Mouse (Mus musculus): ENCODE results near the gene Gm42906. TPM values are rescaled to one million over a fixed set of nuclear protein-coding genes. Genes with fewer than 3 reads are reported as not detected.

Gene Gm42906
- polyA plus RNA-seq, 1 experiment from 2014 or later = 0.66 TPM

DNA sequence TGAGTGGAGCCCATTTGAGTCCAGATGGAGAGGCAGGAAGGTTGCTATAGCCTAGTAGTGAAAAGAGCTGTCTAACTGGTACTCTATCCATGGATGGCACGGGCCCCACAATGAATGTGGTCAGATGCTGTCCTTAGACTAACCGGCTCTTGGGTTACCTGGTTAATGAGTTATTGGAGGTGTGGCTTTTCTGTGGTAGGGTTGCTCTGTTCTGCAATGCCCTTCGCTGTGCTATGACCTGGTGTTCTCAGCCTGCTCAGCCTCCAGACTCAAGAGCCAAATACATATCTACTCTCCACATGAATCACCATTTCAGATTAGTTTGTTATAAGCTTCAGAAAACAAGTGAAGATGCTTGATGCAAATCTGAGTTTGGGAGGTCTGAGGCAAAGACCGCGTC lies 385.1 kb downstream of the Gm42906 start:
- TF ChIP-seq EP300 (IDR thresholded peaks at IDR 0.05) = no peak
- no peak for TF ChIP-seq CTCF (IDR thresholded peaks at IDR 0.05)
- Histone ChIP-seq H3K4me2 (replicated peaks; ENCODE audit: low read depth, low read length) (no peak overlapping the region), H3K27me3 (replicated peaks; ENCODE audit: insufficient read depth, low read length) (no peaks in the 10 kb centered on the region), H3K4me3 (ENCODE audit: low read depth, low read length) (no peak overlapping the region), H3K27ac (ENCODE audit: low read length) (no peak overlapping the region), H3K4me1 (ENCODE audit: insufficient read depth, low read depth, low read length) (no peaks in the 10 kb centered on the region), H3K36me3 (ENCODE audit: insufficient read depth, low read length) (peaks cover 54% of the 10 kb centered on the region), H3K9ac (replicated peaks; ENCODE audit: low read depth) (no peak overlapping the region), H3K9me3 (ENCODE audit: low read length) (no peaks in the 10 kb centered on the region)
- no peak for DNase-seq (ENCODE audit: low spot score)
- no peak for ATAC-seq
- WGBS = 77% methylated on average over 5 of the region's 5 CpGs

GRCm38 (mm10) chr5:151037871-151038270 lies 390.1 kb downstream of the Gm42906 start:
- ATAC-seq (no peak), DNase-seq (ENCODE audit: low spot score) (no peak)
- peaks cover 5% of the 10 kb centered on the region; the same call in 1 of the 2 replicates for H3K9me3 ChIP-seq (ENCODE audit: low read length)
- H3K4me3 ChIP-seq (ENCODE audit: low read depth, low read length) = no peak overlapping the region
- no peaks in the 10 kb centered on the region for H3K4me1 ChIP-seq (ENCODE audit: insufficient read depth, low read depth, low read length)
- H3K36me3 ChIP-seq (ENCODE audit: insufficient read depth, low read length) = peaks cover 22% of the 10 kb centered on the region; the same call in 1 of the 2 replicates
- WGBS = 83% methylated on average over 7 of the region's 7 CpGs
- no peak overlapping the region for H3K27ac ChIP-seq (ENCODE audit: low read length)
- no peak for TF ChIP-seq CTCF (IDR thresholded peaks at IDR 0.05)
- no peak for TF ChIP-seq EP300 (IDR thresholded peaks at IDR 0.05)
- H3K27me3 ChIP-seq (replicated peaks; ENCODE audit: insufficient read depth, low read length) = no peaks in the 10 kb centered on the region
- no peak overlapping the region for H3K9ac ChIP-seq (replicated peaks; ENCODE audit: low read depth)
- no peak overlapping the region for H3K4me2 ChIP-seq (replicated peaks; ENCODE audit: low read depth, low read length)

DNA sequence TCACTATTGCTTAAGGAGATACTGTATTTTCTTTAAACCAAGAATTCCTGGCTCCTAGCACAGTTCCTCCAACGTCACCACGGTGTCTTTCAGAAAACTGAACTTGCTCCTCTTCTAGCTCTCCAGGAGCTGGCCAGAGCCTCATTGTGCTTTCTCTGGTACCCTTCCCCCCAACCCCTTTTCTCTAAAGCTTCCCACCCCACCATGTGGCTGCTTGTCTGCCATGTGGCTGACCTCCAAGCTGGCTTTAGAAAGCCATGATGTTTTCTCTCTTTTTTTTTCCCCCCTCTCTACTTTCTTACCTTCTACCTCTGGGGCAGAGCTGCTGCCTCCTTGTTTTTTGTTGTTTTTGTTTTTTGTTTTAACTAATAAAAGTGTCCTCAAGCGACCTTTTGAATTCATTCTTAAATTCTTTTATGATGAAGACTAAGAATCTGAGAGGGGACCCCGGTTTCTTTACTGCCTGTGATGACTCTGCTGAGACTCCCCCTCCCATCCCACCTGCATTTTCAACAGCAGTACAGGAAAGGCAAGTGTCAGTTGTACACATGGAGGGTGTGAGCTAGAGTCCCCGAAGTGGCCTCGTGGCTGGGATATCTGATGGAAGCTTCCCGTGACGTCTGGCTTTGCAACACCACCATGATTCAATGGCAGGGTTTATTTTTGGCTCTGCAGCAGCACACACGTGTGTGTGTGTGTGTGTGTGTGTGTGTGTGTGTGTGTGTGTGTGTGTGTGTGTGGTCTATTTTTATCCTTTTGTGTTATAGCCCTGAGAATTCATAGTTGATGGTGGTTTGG lies 393.0 kb downstream of the Gm42906 start:
- no peak for TF ChIP-seq CTCF (IDR thresholded peaks at IDR 0.05)
- no peak for TF ChIP-seq EP300 (IDR thresholded peaks at IDR 0.05)
- Histone ChIP-seq H3K4me1 (ENCODE audit: insufficient read depth, low read depth, low read length) (no peaks in the 10 kb centered on the region), H3K27me3 (replicated peaks; ENCODE audit: insufficient read depth, low read length) (no peaks in the 10 kb centered on the region), H3K9me3 (ENCODE audit: low read length) (peaks cover 5% of the 10 kb centered on the region; the same call in 1 of the 2 replicates), H3K36me3 (ENCODE audit: insufficient read depth, low read length) (peaks cover 6% of the 10 kb centered on the region; the same call in 1 of the 2 replicates), H3K9ac (replicated peaks; ENCODE audit: low read depth) (no peak overlapping the region), H3K4me2 (replicated peaks; ENCODE audit: low read depth, low read length) (no peak overlapping the region), H3K27ac (ENCODE audit: low read length) (no peak overlapping the region), H3K4me3 (ENCODE audit: low read depth, low read length) (no peak overlapping the region)
- no peak for ATAC-seq
- WGBS = 54% methylated on average over 9 of the region's 9 CpGs
- DNase-seq (ENCODE audit: low spot score) = no peak

- Histone ChIP-seq H3K27me3 (replicated peaks; ENCODE audit: insufficient read depth, low read length) (no peaks in the 10 kb centered on the region), H3K9ac (replicated peaks; ENCODE audit: low read depth) (no peak overlapping the region), H3K27ac (ENCODE audit: low read length) (no peak overlapping the region), H3K36me3 (ENCODE audit: insufficient read depth, low read length) (no peaks in the 10 kb centered on the region), H3K9me3 (ENCODE audit: low read length) (peaks cover 5% of the 10 kb centered on the region; the same call in 1 of the 2 replicates), H3K4me3 (ENCODE audit: low read depth, low read length) (no peak overlapping the region), H3K4me2 (replicated peaks; ENCODE audit: low read depth, low read length) (no peak overlapping the region), H3K4me1 (ENCODE audit: insufficient read depth, low read depth, low read length) (peaks cover under 1% of the 10 kb centered on the region; the same call in 1 of the 2 replicates)
- WGBS = 76% methylated on average over 6 of the region's 6 CpGs
- no peak for DNase-seq (ENCODE audit: low spot score)
- no peak for ATAC-seq
- TF ChIP-seq EP300 (IDR thresholded peaks at IDR 0.05) = no peak
- no peak for TF ChIP-seq CTCF (IDR thresholded peaks at IDR 0.05)
Observed at GRCm38 (mm10) chr5:151028906-151029305, 399.1 kb downstream of the Gm42906 start.

GRCm38 (mm10) chr5:151027171-151027570 lies 400.8 kb downstream of the Gm42906 start:
- Histone ChIP-seq H3K4me3 (ENCODE audit: low read depth, low read length) (no peak overlapping the region), H3K27me3 (replicated peaks; ENCODE audit: insufficient read depth, low read length) (no peaks in the 10 kb centered on the region), H3K27ac (ENCODE audit: low read length) (no peak overlapping the region), H3K9ac (replicated peaks; ENCODE audit: low read depth) (no peak overlapping the region), H3K9me3 (ENCODE audit: low read length) (no peaks in the 10 kb centered on the region), H3K36me3 (ENCODE audit: insufficient read depth, low read length) (no peaks in the 10 kb centered on the region), H3K4me2 (replicated peaks; ENCODE audit: low read depth, low read length) (no peak overlapping the region), H3K4me1 (ENCODE audit: insufficient read depth, low read depth, low read length) (peaks cover 2% of the 10 kb centered on the region; the same call in 1 of the 2 replicates)
- DNase-seq (ENCODE audit: low spot score) (no peak), ATAC-seq (no peak)
- 68% methylated on average over 7 of the region's 7 CpGs for WGBS
- no peak for TF ChIP-seq EP300 (IDR thresholded peaks at IDR 0.05)

DNA sequence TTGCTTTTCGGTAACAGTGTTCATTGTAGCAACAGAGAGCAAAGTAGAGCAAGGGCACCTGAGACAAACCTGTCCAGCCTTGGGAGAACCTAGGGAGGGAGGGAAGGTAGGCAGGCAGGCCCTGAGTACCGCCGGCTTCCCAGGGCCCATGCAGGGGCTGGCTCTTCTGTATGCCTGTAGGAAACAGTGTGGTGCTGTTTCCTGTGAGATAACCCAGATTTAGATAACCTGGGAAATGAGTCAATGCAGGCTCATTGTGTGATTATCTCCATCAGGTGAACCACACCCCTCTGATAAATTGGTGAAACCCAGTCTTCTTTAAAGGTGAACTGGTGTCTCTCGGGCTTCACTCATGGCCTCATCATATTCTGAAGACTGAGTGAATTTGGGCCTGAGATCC lies 401.9 kb downstream of the Gm42906 start:
- Histone ChIP-seq H3K27me3 (replicated peaks; ENCODE audit: insufficient read depth, low read length) (no peaks in the 10 kb centered on the region), H3K4me2 (replicated peaks; ENCODE audit: low read depth, low read length) (no peak overlapping the region), H3K4me3 (ENCODE audit: low read depth, low read length) (no peak overlapping the region), H3K36me3 (ENCODE audit: insufficient read depth, low read length) (no peaks in the 10 kb centered on the region), H3K4me1 (ENCODE audit: insufficient read depth, low read depth, low read length) (peaks cover 2% of the 10 kb centered on the region; the same call in 1 of the 2 replicates), H3K9me3 (ENCODE audit: low read length) (no peaks in the 10 kb centered on the region), H3K9ac (replicated peaks; ENCODE audit: low read depth) (no peak overlapping the region), H3K27ac (ENCODE audit: low read length) (no peak overlapping the region)
- DNase-seq (ENCODE audit: low spot score) (no peak), ATAC-seq (peak; percentile 33)
- 69% methylated on average over 4 of the region's 4 CpGs for WGBS
- TF ChIP-seq EP300 (IDR thresholded peaks at IDR 0.05) (peak; percentile 87), CTCF (IDR thresholded peaks at IDR 0.05) (no peak)

Data from lung, postnatal 0 days (tissue).